Mouse (Mus musculus): ENCODE results near the gene Gnl3. TPM values are rescaled to one million over a fixed set of nuclear protein-coding genes. Genes with fewer than 3 reads are reported as not detected.

The Gnl3 gene
- total RNA-seq, 2 experiments from 2014 or later: 47.7 to 49.2 TPM

Other genes starting within 250 kb of the Gnl3 start
- 10 to 100 TPM; 19.7 to 23.9 TPM for gene Tmem110, start 193.6 kb downstream of the Gnl3 start, total RNA-seq (2021)
- 1 to 10 TPM; 2.2 to 2.7 TPM for gene Mustn1, start 140.0 kb downstream of the Gnl3 start, total RNA-seq (2021)
- not detected for gene Itih4, start 132.7 kb downstream of the Gnl3 start, total RNA-seq (2021)
- 10 to 100 TPM; 23.5 to 25.9 TPM for gene Itih3, start 95.4 kb downstream of the Gnl3 start, total RNA-seq (2021)
- gene Itih1, start 75.9 kb downstream of the Gnl3 start, total RNA-seq (2021): not detected
- gene Nek4, start 67.8 kb downstream of the Gnl3 start, total RNA-seq (2021): 10 to 100 TPM; 18.2 to 18.5 TPM
- gene Glt8d1, start 17.8 kb downstream of the Gnl3 start, total RNA-seq (2021): 10 to 100 TPM; 46.4 to 50.6 TPM
- 100 to 1,000 TPM; 169 to 190 TPM for gene Spcs1, start 17.5 kb downstream of the Gnl3 start, total RNA-seq (2021)
- gene Pbrm1, start within 50 bp of the Gnl3 start, total RNA-seq (2021): 10 to 100 TPM; 51.6 to 58.4 TPM
- gene Smim4, start 109.8 kb upstream of the Gnl3 start, total RNA-seq (2021): 10 to 100 TPM; 24.6 to 27.7 TPM
- gene Nt5dc2, start 111.9 kb upstream of the Gnl3 start, total RNA-seq (2021): 10 to 100 TPM; 12.4 to 13.6 TPM
- 10 to 100 TPM; 16.6 to 24.0 TPM for gene Stab1, start 149.5 kb upstream of the Gnl3 start, total RNA-seq (2021)
- 1 to 10 TPM; 3.8 to 4.4 TPM for gene Tnnc1, start 189.2 kb upstream of the Gnl3 start, total RNA-seq (2021)
- gene Nisch, start 197.8 kb upstream of the Gnl3 start, total RNA-seq (2021): 100 to 1,000 TPM; 458 to 488 TPM
- 1 to 10 TPM; 4.5 to 4.9 TPM for gene Sema3g, start 198.7 kb upstream of the Gnl3 start, total RNA-seq (2021)
- 1 to 10 TPM; 3.5 to 3.6 TPM for gene Phf7, start 232.2 kb upstream of the Gnl3 start, total RNA-seq (2021)
- gene Bap1, start 232.3 kb upstream of the Gnl3 start, total RNA-seq (2021): 100 to 1,000 TPM; 132 to 134 TPM

All from layer of hippocampus, postnatal 36 days (tissue).